Comparison of ENCODE assay signal across 12 mouse cellular contexts in the genomic region with DNA sequence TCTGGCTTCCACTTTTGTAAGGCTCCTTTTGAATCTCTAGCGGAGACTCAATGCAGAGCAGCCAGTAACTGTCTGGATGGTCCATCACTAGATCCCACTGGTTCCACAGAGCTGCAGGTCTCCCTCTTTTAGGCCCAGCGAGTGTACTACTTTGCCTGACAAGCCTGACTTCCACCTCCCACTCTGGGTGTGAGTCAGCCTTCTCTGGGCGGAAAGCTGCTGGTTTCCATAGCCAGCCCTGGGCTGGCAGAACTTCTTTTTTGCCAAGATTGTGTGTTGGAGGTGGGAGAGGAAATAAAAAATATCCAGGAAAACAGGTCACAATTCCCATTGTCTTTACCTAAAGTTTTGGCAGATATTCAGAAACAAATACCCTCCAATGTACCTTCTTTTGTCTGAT. TPM values are rescaled to one million over a fixed set of nuclear protein-coding genes. Genes with fewer than 3 reads are reported as not detected.
DNase-seq lines count a peak whose midpoint lies in the region; ATAC-seq and TF ChIP-seq lines count a peak whose summit lies in the region.
"Had no signal": no experiment of that assay in that cellular context is flagged by ENCODE, and none has a peak within 500 bp of the region (broad histone marks: within the 10 kb centered on the region; RNA-seq: fewer than 3 reads in every experiment).

No protein-coding gene starts in this region.

- H3K9ac ChIP-seq in liver, adult 2 months (ENCODE audit: low read depth, low read length): no peak overlapping the region
- no peak overlapping the region for H3K9ac ChIP-seq in midbrain, embryonic 13.5 days (replicated peaks)
- H3K9ac ChIP-seq: hindbrain, embryonic 13.5 days; midbrain, embryonic 12.5 days had no signal

- no peaks in the 10 kb centered on the region for H3K27me3 ChIP-seq in liver, adult 2 months (ENCODE audit: control insufficient read depth, insufficient read depth, low read length)
- no peaks in the 10 kb centered on the region for H3K27me3 ChIP-seq in midbrain, embryonic 13.5 days
- H3K27me3 ChIP-seq: hindbrain, embryonic 13.5 days; midbrain, embryonic 12.5 days had no signal

- no peaks in the 10 kb centered on the region for H3K36me3 ChIP-seq in liver, adult 2 months (ENCODE audit: control insufficient read depth, insufficient read depth, low read length)
- no peaks in the 10 kb centered on the region for H3K36me3 ChIP-seq in macrophage (ENCODE audit: inconsistent target)
- H3K36me3 ChIP-seq in midbrain, embryonic 13.5 days: no peaks in the 10 kb centered on the region
- H3K36me3 ChIP-seq: hindbrain, embryonic 13.5 days; midbrain, embryonic 12.5 days had no signal

- peak; percentile 60 for ATAC-seq in granulocyte monocyte progenitor cell, adult 5-6 weeks (replicated peaks; ENCODE audit: poor library complexity, severe bottlenecking)
- ATAC-seq in midbrain, embryonic 13.5 days: no peak
- ATAC-seq: activated CD4-positive, CD25-positive, alpha-beta regulatory T cell, adult 4 months had no signal

- TF ChIP-seq CTCF in gastrocnemius, adult 2 months (IDR thresholded peaks at IDR 0.05): no peak
- TF ChIP-seq CTCF in liver, adult 2 months (IDR thresholded peaks at IDR 0.05; ENCODE audit: low read depth, low read length): no peak

- H3K9me3 ChIP-seq in midbrain, embryonic 13.5 days: no peaks in the 10 kb centered on the region
- H3K9me3 ChIP-seq: hindbrain, embryonic 13.5 days; midbrain, embryonic 12.5 days had no signal

- peak overlapping the region; percentile 71 for H3K27ac ChIP-seq in gastrocnemius, adult 2 months
- 0 out of 2 replicates have a peak overlapping the region, but pooled peaks have one; percentile 32 for H3K27ac ChIP-seq in liver, adult 2 months (replicated peaks; ENCODE audit: insufficient read depth, low read depth, low read length)
- H3K27ac ChIP-seq in macrophage: peak overlapping the region; percentile 95
- H3K27ac ChIP-seq in midbrain, embryonic 13.5 days: no peak overlapping the region
- H3K27ac ChIP-seq: hindbrain, embryonic 13.5 days; midbrain, embryonic 12.5 days had no signal

- DNase-seq in gastrocnemius, adult 2 months: peak; percentile 27
- no peak for DNase-seq in gastrocnemius, postnatal 25 days
- DNase-seq in liver, adult 2 months (ENCODE audit: extremely low read depth, low read depth, low spot score): no peak
- DNase-seq in liver: no peak
- no peak for DNase-seq in spleen, postnatal 4 days (ENCODE audit: low spot score in 2 of 2)
- DNase-seq: cerebellum, postnatal 25 days had no signal

- no peak for TF ChIP-seq POLR2A in liver, adult 2 months (IDR thresholded peaks at IDR 0.05; ENCODE audit: extremely low read depth, insufficient read depth, low read length)

- H3K4me2 ChIP-seq in midbrain, embryonic 13.5 days (replicated peaks): no peak overlapping the region
- H3K4me2 ChIP-seq: hindbrain, embryonic 13.5 days; midbrain, embryonic 12.5 days had no signal

- 77% methylated on average over 3 of the region's 3 CpGs for WGBS in liver, adult 2 months
- 36% methylated on average over 3 of the region's 3 CpGs for WGBS in macrophage (ENCODE audit: missing documents)
- WGBS in midbrain, embryonic 13.5 days: 89% methylated on average over 3 of the region's 3 CpGs

- H3K4me3 ChIP-seq in gastrocnemius, adult 2 months: no peak overlapping the region
- H3K4me3 ChIP-seq in liver, adult 2 months (ENCODE audit: insufficient read depth, low read depth, low read length): no peak overlapping the region
- H3K4me3 ChIP-seq in macrophage (ENCODE audit: inconsistent target): no peak overlapping the region
- no peak overlapping the region for H3K4me3 ChIP-seq in midbrain, embryonic 13.5 days (replicated peaks)
- H3K4me3 ChIP-seq: hindbrain, embryonic 13.5 days; midbrain, embryonic 12.5 days had no signal

- intact Hi-C loops in gastrocnemius, adult 2 months (cut with DNase I): no loop called here

- H3K4me1 ChIP-seq in liver, adult 2 months (ENCODE audit: control insufficient read depth, insufficient read depth, low read length): no peaks in the 10 kb centered on the region
- no peaks in the 10 kb centered on the region for H3K4me1 ChIP-seq in midbrain, embryonic 13.5 days (replicated peaks)
- H3K4me1 ChIP-seq: hindbrain, embryonic 13.5 days; midbrain, embryonic 12.5 days had no signal

- H3K79me2 ChIP-seq in liver, adult 2 months (ENCODE audit: control insufficient read depth, insufficient read depth, low read length): no peaks in the 10 kb centered on the region
- no peaks in the 10 kb centered on the region for H3K79me2 ChIP-seq in macrophage (ENCODE audit: inconsistent target)

RNA-seq across cellular contexts. Expression of a gene that starts 17.9 kb away (rescaled TPM):
- 10 to 100 TPM; 10.0 to 12.9 TPM for total RNA-seq in gastrocnemius, adult 2 months (2021)
- total RNA-seq in gastrocnemius, postnatal 25 days (2021): 10 to 100 TPM; 13.7 to 15.8 TPM
- total RNA-seq in liver, adult 2 months (2014; rRNA removed): 4.6 TPM in 2 replicates
- polyA plus RNA-seq in liver, adult 2 months (2012; rRNA removed): 1.6 and 1.8 TPM in 2 replicates
- total RNA-seq in granulocyte monocyte progenitor cell, adult 5-6 weeks (2014; fragmentation: Nextera tagmentation): 4.0 and 12.1 TPM in 2 replicates
- total RNA-seq in granulocyte monocyte progenitor cell, adult 5-6 weeks (2017): 12.8 and 15.0 TPM in 2 replicates
- 100 to 1,000 TPM in 23 of 26 experiments, 10 to 100 TPM in 3; 33.7 to 454 (median 135) TPM for total RNA-seq in macrophage (2018; cell fraction: chromatin; rRNA removed)
- 100 to 1,000 TPM in 18 of 26 experiments, 10 to 100 TPM in 8; 86.1 to 339 (median 189) TPM for total RNA-seq in macrophage (2018; cell fraction: cytosol; rRNA removed)
- 100 to 1,000 TPM in 24 of 26 experiments, 10 to 100 TPM in 2; 83.5 to 570 (median 192) TPM for total RNA-seq in macrophage (2018; cell fraction: nucleus; rRNA removed)
- 164 to 283 TPM (median 241 TPM) in 3 replicates for polyA plus RNA-seq in macrophage (2018)
- 7.9 and 9.8 TPM in 2 replicates for polyA plus RNA-seq in midbrain, embryonic 13.5 days (2015; fragmentation: Nextera tagmentation; extraction: Ambion mirVana)

RNA-seq across cellular contexts. Expression of a gene that starts 18.1 kb away (rescaled TPM):
- 1 to 10 TPM; 2.6 to 2.8 TPM for total RNA-seq in gastrocnemius, adult 2 months (2021)
- total RNA-seq in gastrocnemius, postnatal 25 days (2021): 1 to 10 TPM; 1.4 to 2.2 TPM
- total RNA-seq in liver, adult 2 months (2014; rRNA removed): 0.37 and 1.1 TPM in 2 replicates
- polyA plus RNA-seq in liver, adult 2 months (2012; rRNA removed): 0.40 and 1.1 TPM in 2 replicates
- total RNA-seq in granulocyte monocyte progenitor cell, adult 5-6 weeks (2014; fragmentation: Nextera tagmentation): 6.6 and 9.2 TPM in 2 replicates
- total RNA-seq in granulocyte monocyte progenitor cell, adult 5-6 weeks (2017): 3.5 and 4.0 TPM in 2 replicates
- 10 to 100 TPM; 10.5 to 46.6 (median 22.1) TPM for total RNA-seq in macrophage (2018; cell fraction: chromatin; rRNA removed)
- total RNA-seq in macrophage (2018; cell fraction: cytosol; rRNA removed): 10 to 100 TPM in 6 of 26 experiments, 1 to 10 TPM in 20; 4.0 to 12.7 (median 7.7) TPM
- 10 to 100 TPM in 23 of 26 experiments, 1 to 10 TPM in 3; 9.6 to 43.3 (median 20.3) TPM for total RNA-seq in macrophage (2018; cell fraction: nucleus; rRNA removed)
- 7.0 to 10.4 TPM (median 7.7 TPM) in 3 replicates for polyA plus RNA-seq in macrophage (2018)
- polyA plus RNA-seq in midbrain, embryonic 13.5 days (2015; fragmentation: Nextera tagmentation; extraction: Ambion mirVana): 12.1 and 13.6 TPM in 2 replicates

RNA-seq across cellular contexts. Expression of a gene that starts 41.8 kb away (rescaled TPM):
- total RNA-seq in gastrocnemius, adult 2 months (2021): 1 to 10 TPM; 3.5 to 5.0 TPM
- total RNA-seq in gastrocnemius, postnatal 25 days (2021): 1 to 10 TPM; 5.2 to 6.5 TPM
- total RNA-seq in liver, adult 2 months (2014; rRNA removed): 1.2 and 2.5 TPM in 2 replicates
- polyA plus RNA-seq in liver, adult 2 months (2012; rRNA removed): 0.27 and 1.1 TPM in 2 replicates
- total RNA-seq in granulocyte monocyte progenitor cell, adult 5-6 weeks (2014; fragmentation: Nextera tagmentation): 34.7 and 35.8 TPM in 2 replicates
- total RNA-seq in granulocyte monocyte progenitor cell, adult 5-6 weeks (2017): 34.4 and 36.8 TPM in 2 replicates
- 10 to 100 TPM in 7 of 26 experiments, 1 to 10 TPM in 19; 1.1 to 25.6 (median 7.6) TPM for total RNA-seq in macrophage (2018; cell fraction: chromatin; rRNA removed)
- 10 to 100 TPM in 11 of 26 experiments, 1 to 10 TPM in 15; 2.3 to 14.8 (median 7.1) TPM for total RNA-seq in macrophage (2018; cell fraction: cytosol; rRNA removed)
- total RNA-seq in macrophage (2018; cell fraction: nucleus; rRNA removed): 10 to 100 TPM in 9 of 26 experiments, 1 to 10 TPM in 17; 1.0 to 18.6 (median 7.0) TPM
- 2.2 to 7.3 TPM (median 2.4 TPM) in 3 replicates for polyA plus RNA-seq in macrophage (2018)
- polyA plus RNA-seq in midbrain, embryonic 13.5 days (2015; fragmentation: Nextera tagmentation; extraction: Ambion mirVana): 76.2 and 76.4 TPM in 2 replicates

Comparison
In these comparisons a context has a peak if more than half of its experiments do, and no peak if none do; other contexts are left out.
1. RNA of a gene that starts 41.8 kb away (total RNA-seq): 34.4 to 36.8 TPM in granulocyte monocyte progenitor cell, adult 5-6 weeks; 5.2 to 6.5 TPM in gastrocnemius, postnatal 25 days, 3.5 to 5.0 TPM in gastrocnemius, adult 2 months and 1.2 to 2.5 TPM in liver, adult 2 months; every median in the first group is over 4 times any median in the second.